Mouse (Mus musculus) embryonic facial prominence, embryonic 14.5 days (tissue): Measurements from ENCODE around the gene Osmr. TPM values are rescaled to one million over a fixed set of nuclear protein-coding genes. Genes with fewer than 3 reads are reported as not detected.
"Not testable (repeated sequence)": the region's sequence is repeated elsewhere in the genome, so short reads cannot be mapped to it uniquely, and the experiment has no call there.

Source experiments
- ATAC-seq: fragments of 200-750 bp; cut with Nextera tagmentation; 2 replicates; pipeline ENCODE4 v1.8.0; 2017; ENCODE audit warnings: low read depth, moderate number of reproducible peaks, moderate TSS enrichment
- DNase-seq: peaks from one replicate; pipeline ENCODE4 v3.0.0-alpha.2; 2015; ENCODE audit warnings: low spot score
- H3K27ac ChIP-seq: fragments of 300-500 bp; sonication (generic); replicated peaks from 2 replicates; pipeline ENCODE4 v1.5.1; 2014; ENCODE audit warnings: low read depth, mild to moderate bottlenecking, low read length, moderate library complexity
- H3K27me3 ChIP-seq: fragments of 300-500 bp; sonication (generic); replicated peaks from 2 replicates; pipeline ENCODE4 v1.6.1; 2014; ENCODE audit warnings: low read length; ENCODE audit not compliant: control insufficient read depth, insufficient read depth
- H3K36me3 ChIP-seq: fragments of 300-500 bp; sonication (generic); 2 replicates; pipeline ENCODE4 v1.6.1; 2014; ENCODE audit warnings: low read length, mixed read lengths; ENCODE audit not compliant: control insufficient read depth, insufficient read depth
- H3K4me1 ChIP-seq: fragments of 300-500 bp; sonication (generic); 2 replicates; pipeline ENCODE4 v1.6.1; 2014; ENCODE audit warnings: antibody characterized with exemption, low read length; ENCODE audit not compliant: control insufficient read depth, insufficient read depth
- H3K4me2 ChIP-seq: fragments of 300-500 bp; sonication (generic); 2 replicates; pipeline ENCODE4 v1.6.1; 2014; ENCODE audit warnings: low read depth, mild to moderate bottlenecking, low read length, moderate library complexity, mixed read lengths
- H3K4me3 ChIP-seq: fragments of 300-500 bp; sonication (generic); 2 replicates; pipeline ENCODE4 v1.5.1; 2014; ENCODE audit warnings: low read depth, mild to moderate bottlenecking, low read length
- H3K9ac ChIP-seq: fragments of 300-500 bp; sonication (generic); 2 replicates; pipeline ENCODE4 v1.6.1; 2014; ENCODE audit warnings: low read depth, mild to moderate bottlenecking, low read length, moderate library complexity, mixed read lengths
- H3K9me3 ChIP-seq: fragments of 300-500 bp; sonication (generic); 2 replicates; pipeline ENCODE4 v1.6.1; 2016; ENCODE audit warnings: low read length; ENCODE audit not compliant: control insufficient read depth
- WGBS: fragments of 180-500 bp; shearing (Covaris S2); extraction: QIAGEN DNeasy Blood & Tissue Kit; methylation state at CpG from one replicate; pipeline ENCODE4 v1.1.7; 2014; 5-methylcytosine and 5-hydroxymethylcytosine counted together
- polyA plus RNA-seq: library from polyadenylated mRNA; unstranded; fragments of >200 nt; fragmentation: Nextera tagmentation; extraction: Ambion mirVana; gene quantifications from 2 replicates; pipeline ENCODE4 v1.2.1, GENCODE M21; 2014

Gene Osmr
- polyA plus RNA-seq, 1 experiment from 2014 or later: 1.9 TPM

DNA sequence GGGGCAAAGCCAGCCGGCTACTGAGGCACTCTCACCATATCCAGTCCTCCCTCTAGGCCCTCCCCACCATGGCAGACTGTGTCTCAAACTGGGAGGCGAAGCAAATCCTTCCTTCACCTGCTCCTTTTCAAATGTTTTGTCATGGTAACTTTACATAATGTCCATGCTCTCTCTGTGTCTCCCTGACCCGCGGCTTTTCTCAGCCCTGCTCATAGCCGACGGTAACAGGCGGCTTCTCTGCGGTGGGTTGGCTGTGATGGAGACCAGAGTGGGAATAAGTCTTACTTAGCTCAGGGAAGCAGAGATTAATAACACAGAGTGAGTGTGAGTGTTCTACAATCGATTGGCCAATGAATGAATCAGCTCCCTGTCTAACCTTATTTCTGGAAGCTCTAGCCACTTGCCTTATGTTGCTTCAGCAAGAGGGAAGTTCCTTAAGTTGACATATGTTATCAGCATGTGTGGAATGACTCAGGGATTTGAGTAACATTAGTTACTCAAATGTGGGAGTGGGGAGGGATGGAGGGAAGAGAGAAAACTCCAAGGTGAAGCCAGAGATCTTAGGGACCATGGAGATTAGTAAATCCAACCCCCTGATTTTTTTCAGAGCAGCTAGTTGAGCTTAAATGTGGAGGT lies 17.4 kb downstream of the Osmr start:
- Histone ChIP-seq H3K9ac (no peak overlapping the region), H3K4me2 (no peak overlapping the region), H3K9me3 (no peaks in the 10 kb centered on the region), H3K27ac (no peak overlapping the region), H3K27me3 (no peaks in the 10 kb centered on the region), H3K4me1 (no peaks in the 10 kb centered on the region), H3K36me3 (no peaks in the 10 kb centered on the region), H3K4me3 (no peak overlapping the region)
- ATAC-seq (no peak), DNase-seq (no peak)
- WGBS: 85% methylated on average over 9 of the region's 9 CpGs

DNA sequence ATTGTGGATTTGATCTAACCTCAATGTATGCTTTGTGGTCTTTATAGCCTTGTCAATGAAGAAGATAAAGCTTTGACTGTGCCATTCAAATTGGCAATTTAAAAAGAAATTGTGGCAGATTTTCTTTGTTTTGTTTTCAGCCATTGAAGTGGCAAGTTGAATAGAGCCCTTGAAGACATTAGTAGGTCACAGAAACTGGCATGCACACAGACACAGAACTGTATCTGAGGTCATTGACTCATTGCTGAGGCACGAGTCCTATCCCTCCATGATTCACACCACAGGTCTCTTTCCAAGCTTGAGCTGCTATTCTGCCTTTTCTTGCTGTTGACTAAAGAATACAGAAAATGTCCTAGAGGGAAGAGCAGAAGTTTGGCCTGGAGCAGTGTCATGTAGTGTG lies 24.9 kb downstream of the Osmr start:
- H3K4me2 ChIP-seq: no peak overlapping the region
- H3K4me3 ChIP-seq: no peak overlapping the region
- no peak overlapping the region for H3K27ac ChIP-seq
- no peaks in the 10 kb centered on the region for H3K36me3 ChIP-seq
- no peak overlapping the region for H3K9ac ChIP-seq
- no peaks in the 10 kb centered on the region for H3K9me3 ChIP-seq
- no peak for ATAC-seq
- 64% methylated on average over 1 of the region's 1 CpGs for WGBS
- DNase-seq: no peak
- H3K4me1 ChIP-seq: no peaks in the 10 kb centered on the region
- no peaks in the 10 kb centered on the region for H3K27me3 ChIP-seq

DNA sequence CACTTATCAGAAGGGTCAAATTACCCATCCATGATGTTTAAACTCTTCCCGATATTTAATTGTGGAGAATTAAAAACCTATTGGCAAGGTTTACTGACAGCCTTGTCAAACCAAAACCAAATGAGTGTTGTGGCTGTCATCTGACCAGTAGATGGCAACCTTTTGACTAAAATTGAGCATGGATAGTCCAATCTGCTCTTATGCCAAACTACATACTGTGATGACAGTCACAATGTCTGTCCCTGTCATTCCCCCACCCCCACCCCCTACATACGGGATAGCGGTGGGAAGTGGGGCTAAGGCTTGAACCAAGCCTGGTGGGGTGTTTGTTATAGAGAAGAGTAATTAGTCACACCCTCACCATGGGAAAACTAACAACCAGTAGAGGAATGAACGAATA lies 34.6 kb downstream of the Osmr start:
- WGBS: 54% methylated on average over 4 of the region's 4 CpGs
- Histone ChIP-seq H3K27ac (no peak overlapping the region), H3K4me2 (no peak overlapping the region), H3K9ac (no peak overlapping the region), H3K4me1 (no peaks in the 10 kb centered on the region), H3K9me3 (no peaks in the 10 kb centered on the region), H3K27me3 (no peaks in the 10 kb centered on the region), H3K4me3 (no peak overlapping the region), H3K36me3 (no peaks in the 10 kb centered on the region)
- DNase-seq (peak; percentile 48), ATAC-seq (no peak)

DNA sequence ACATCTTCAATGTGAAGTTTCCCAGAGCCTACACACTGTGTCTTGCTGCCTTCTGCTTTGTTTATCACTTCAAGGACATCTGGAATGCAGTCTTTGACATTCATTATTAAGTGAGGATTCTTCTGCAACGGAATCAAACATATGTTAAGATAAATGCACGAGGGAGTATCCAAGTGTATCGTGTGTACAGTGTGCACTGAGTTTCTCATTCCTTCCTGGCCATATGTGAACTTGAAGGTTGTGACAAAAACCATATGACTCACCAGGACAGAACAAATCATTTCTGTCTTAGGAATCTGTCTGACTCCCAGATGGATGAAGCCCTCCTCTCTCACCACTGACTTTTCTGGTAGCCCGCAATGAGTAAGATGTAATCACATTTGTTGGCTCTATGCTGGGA lies 59.0 kb downstream of the Osmr start:
- no peaks in the 10 kb centered on the region for H3K27me3 ChIP-seq
- H3K4me3 ChIP-seq: no peak overlapping the region
- H3K4me2 ChIP-seq: no peak overlapping the region; the same call in 1 of the 2 replicates
- no peaks in the 10 kb centered on the region for H3K36me3 ChIP-seq
- no peak overlapping the region for H3K27ac ChIP-seq
- H3K9ac ChIP-seq: no peak overlapping the region
- 62% methylated on average over 4 of the region's 4 CpGs for WGBS
- H3K9me3 ChIP-seq: peaks cover 15% of the 10 kb centered on the region; the same call in 1 of the 2 replicates
- no peaks in the 10 kb centered on the region for H3K4me1 ChIP-seq
- ATAC-seq (no peak), DNase-seq (peak; percentile 42)

DNA sequence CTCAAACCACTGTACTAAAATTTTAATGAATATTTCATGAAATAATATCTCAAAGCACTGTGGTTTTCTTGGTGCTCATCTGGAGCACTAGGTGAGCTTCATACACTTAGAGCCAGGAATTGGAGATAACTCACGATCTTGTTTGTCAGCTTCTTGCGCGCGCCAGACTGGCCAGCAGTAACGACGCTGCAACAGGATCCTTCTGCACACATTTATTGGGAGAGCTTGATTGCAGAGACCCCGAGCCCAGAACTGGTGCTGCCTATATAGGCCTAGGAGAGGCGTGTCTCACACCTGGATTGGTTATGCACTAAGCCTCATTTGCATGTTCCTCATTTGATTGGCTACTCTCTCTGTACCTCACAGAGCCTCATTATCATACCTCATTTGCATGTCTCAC lies 73.6 kb downstream of the Osmr start:
- peaks cover 43% of the 10 kb centered on the region for H3K36me3 ChIP-seq
- H3K9me3 ChIP-seq, H3K4me3 ChIP-seq, H3K27me3 ChIP-seq, H3K27ac ChIP-seq, H3K4me1 ChIP-seq, H3K4me2 ChIP-seq, H3K9ac ChIP-seq, ATAC-seq, DNase-seq: not testable (repeated sequence)
- WGBS: 99% methylated on average over 8 of the region's 8 CpGs

DNA sequence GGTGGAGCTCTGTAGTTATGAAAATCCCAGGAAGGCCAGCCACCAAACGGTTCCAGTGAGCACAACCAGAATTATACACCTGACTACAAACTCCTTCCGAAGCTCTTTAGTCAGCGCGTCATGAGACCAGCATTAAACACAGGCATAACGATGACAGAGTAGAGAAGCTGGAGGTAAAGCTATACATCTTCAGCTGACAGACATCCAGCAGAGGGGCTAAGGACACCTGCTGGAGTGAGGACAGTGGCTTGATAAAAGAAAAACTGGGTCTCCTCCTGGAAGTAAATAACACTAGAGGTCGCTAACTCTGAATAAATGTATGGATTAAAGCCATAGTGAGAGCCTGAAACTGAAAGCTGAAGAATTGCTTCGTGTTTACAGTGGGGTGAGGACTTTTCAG lies 81.9 kb downstream of the Osmr start:
- 83% methylated on average over 7 of the region's 7 CpGs for WGBS

DNA sequence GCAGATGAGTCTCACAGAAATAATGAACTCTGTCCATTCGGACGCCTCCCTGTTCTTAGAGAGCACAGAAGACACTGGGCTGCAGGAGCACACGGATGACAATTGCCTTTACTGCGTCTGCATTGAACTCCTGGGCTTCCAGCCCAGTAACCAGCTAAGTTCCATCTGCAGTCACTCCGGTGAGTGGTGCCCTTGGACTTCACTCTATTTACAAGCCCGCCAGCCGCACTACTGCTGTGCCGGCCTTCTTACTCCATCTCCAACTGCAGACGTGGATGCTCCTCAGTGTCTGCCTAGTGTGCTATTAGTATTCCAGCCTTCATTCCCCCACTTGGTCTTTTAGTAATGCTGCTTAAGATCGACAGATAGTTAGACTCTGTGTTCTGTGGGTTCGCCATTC lies 83.1 kb downstream of the Osmr start:
- H3K4me3 ChIP-seq: no peak overlapping the region
- DNase-seq (no peak), ATAC-seq (no peak)
- H3K9ac ChIP-seq: no peak overlapping the region
- no peaks in the 10 kb centered on the region for H3K27me3 ChIP-seq
- peaks cover 85% of the 10 kb centered on the region for H3K36me3 ChIP-seq
- no peaks in the 10 kb centered on the region for H3K4me1 ChIP-seq
- no peak overlapping the region for H3K4me2 ChIP-seq
- 92% methylated on average over 11 of the region's 11 CpGs for WGBS
- no peaks in the 10 kb centered on the region for H3K9me3 ChIP-seq
- no peak overlapping the region for H3K27ac ChIP-seq

More for the DNA sequence above, 81.9 kb downstream of the Osmr start:
- no peak for ATAC-seq
- Histone ChIP-seq H3K9ac (no peak overlapping the region), H3K4me1 (no peaks in the 10 kb centered on the region), H3K4me2 (no peak overlapping the region), H3K27ac (no peak overlapping the region), H3K36me3 (peaks cover 86% of the 10 kb centered on the region), H3K27me3 (no peaks in the 10 kb centered on the region), H3K9me3 (no peaks in the 10 kb centered on the region), H3K4me3 (no peak overlapping the region)
- DNase-seq: no peak

DNA sequence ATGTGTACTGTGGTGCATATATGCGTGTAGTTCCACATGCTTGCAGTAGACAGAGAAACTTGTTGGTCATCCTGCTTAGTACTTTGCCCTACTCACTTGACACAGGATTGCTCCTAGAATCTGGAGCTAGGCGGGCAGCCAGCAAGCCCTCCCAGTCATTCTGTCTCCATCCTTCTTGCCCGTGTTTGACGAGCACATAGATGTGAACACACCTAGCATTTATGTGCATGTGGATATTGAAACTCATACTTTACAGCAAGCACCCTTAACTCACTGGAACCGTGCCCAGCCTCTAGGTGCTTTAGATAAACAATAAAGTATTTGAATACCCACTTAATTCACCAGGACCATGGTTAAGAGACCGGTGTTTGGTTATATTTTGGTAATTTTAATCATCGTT lies 84.8 kb downstream of the Osmr start:
- Histone ChIP-seq H3K27ac (no peak overlapping the region), H3K4me1 (no peaks in the 10 kb centered on the region), H3K9ac (no peak overlapping the region), H3K36me3 (peaks cover 79% of the 10 kb centered on the region), H3K27me3 (no peaks in the 10 kb centered on the region), H3K9me3 (no peaks in the 10 kb centered on the region), H3K4me2 (no peak overlapping the region), H3K4me3 (no peak overlapping the region)
- 87% methylated on average over 7 of the region's 7 CpGs for WGBS
- no peak for DNase-seq
- ATAC-seq: no peak

DNA sequence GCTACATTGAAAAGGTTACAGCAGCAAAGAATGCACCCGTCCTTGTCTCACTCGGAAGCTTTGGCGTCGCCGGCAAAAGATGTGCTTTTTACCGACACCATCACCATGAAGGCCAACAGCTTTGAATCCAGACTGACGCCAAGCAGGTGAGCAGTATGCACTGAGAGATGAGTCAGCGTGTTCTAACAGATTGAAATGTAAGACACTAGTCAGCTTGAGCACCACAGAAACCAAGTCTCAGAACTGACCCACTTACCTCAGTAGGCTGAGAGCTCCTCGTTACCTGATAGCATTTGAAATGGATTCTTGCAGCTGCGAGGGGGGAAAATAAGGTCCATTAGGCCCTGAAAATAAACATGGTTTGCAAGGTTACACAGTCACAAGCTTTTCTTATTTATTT lies 87.5 kb downstream of the Osmr start:
- H3K27me3 ChIP-seq: no peaks in the 10 kb centered on the region
- no peak for DNase-seq
- ATAC-seq: no peak
- H3K9me3 ChIP-seq: no peaks in the 10 kb centered on the region
- no peak overlapping the region for H3K4me3 ChIP-seq
- 89% methylated on average over 10 of the region's 10 CpGs for WGBS
- no peak overlapping the region for H3K9ac ChIP-seq
- no peaks in the 10 kb centered on the region for H3K4me1 ChIP-seq
- peaks cover 75% of the 10 kb centered on the region for H3K36me3 ChIP-seq
- H3K4me2 ChIP-seq: no peak overlapping the region
- no peak overlapping the region for H3K27ac ChIP-seq
